Mouse (Mus musculus) liver, embryonic 14.5 days (tissue): ENCODE data around the gene Themis3. TPM values are rescaled to one million over a fixed set of nuclear protein-coding genes. Genes with fewer than 3 reads are reported as not detected.

ENCODE experiments used
- ATAC-seq: fragments of 200-750 bp; cut with Nextera tagmentation; 2 replicates; pipeline ENCODE4 v1.8.0; 2017; ENCODE audit warnings: moderate number of reproducible peaks, mild to moderate bottlenecking, moderate library complexity; ENCODE audit not compliant: insufficient read depth
- DNase-seq, 3 experiments: peaks; one replicate each; pipeline ENCODE4 v3.0.0-alpha.2; 2012 to 2013; ENCODE audit warnings: low read depth in 3 of 3, low spot score in 3 of 3
- H3K27ac ChIP-seq: fragments of 300-500 bp; sonication (generic); 2 replicates; pipeline ENCODE4 v1.5.1; 2014; ENCODE audit warnings: moderate library complexity, mild to moderate bottlenecking, control low read depth, inconsistent platforms
- H3K27me3 ChIP-seq: fragments of 300-500 bp; sonication (generic); 2 replicates; pipeline ENCODE4 v1.6.1; 2014; ENCODE audit warnings: mild to moderate bottlenecking, low read length, moderate library complexity; ENCODE audit not compliant: control insufficient read depth, insufficient read depth
- H3K36me3 ChIP-seq: fragments of 300-500 bp; sonication (generic); replicated peaks from 2 replicates; pipeline ENCODE4 v1.6.1; 2014; ENCODE audit warnings: low read depth; ENCODE audit not compliant: control insufficient read depth, insufficient read depth
- H3K4me1 ChIP-seq, 2 experiments: fragments of 200-500 bp in 1 of 2; fragments of 300-500 bp in 1 of 2; sonication (generic) in 1 of 2; replicated peaks; 2 replicates each; pipeline ENCODE4 v1.6.1; 2012 to 2014; ENCODE audit warnings: antibody characterized with exemption in 1 of 2, inconsistent platforms in 1 of 2, low read length in 1 of 2; ENCODE audit not compliant: control insufficient read depth in 2 of 2, insufficient read depth in 2 of 2
- H3K4me2 ChIP-seq: fragments of 300-500 bp; sonication (generic); 2 replicates; pipeline ENCODE4 v1.6.1; 2014; ENCODE audit warnings: low read depth, mild to moderate bottlenecking, control low read depth, moderate library complexity
- H3K4me3 ChIP-seq, 2 experiments: fragments of 200-500 bp in 1 of 2; fragments of 300-500 bp in 1 of 2; sonication (generic) in 1 of 2; 2 replicates each; pipeline ENCODE4 v1.5.1; 2012 to 2014; ENCODE audit warnings: low read depth in 2 of 2, low read length in 2 of 2, mild to moderate bottlenecking in 2 of 2, control low read depth in 1 of 2, inconsistent platforms in 1 of 2, moderate library complexity in 1 of 2; ENCODE audit not compliant: insufficient read depth in 1 of 2
- H3K9ac ChIP-seq: fragments of 300-500 bp; sonication (generic); replicated peaks from 2 replicates; pipeline ENCODE4 v1.6.1; 2014; ENCODE audit warnings: mild to moderate bottlenecking, control low read depth, moderate library complexity
- H3K9me3 ChIP-seq: fragments of 300-500 bp; sonication (generic); 2 replicates; pipeline ENCODE4 v1.6.1; 2016; ENCODE audit warnings: low read length, mixed read lengths; ENCODE audit not compliant: control insufficient read depth
- CTCF ChIP-seq: IDR thresholded peaks from 2 replicates; pipeline ENCODE4 v1.5.1; 2016; ENCODE audit warnings: antibody characterized with exemption, low read depth, control low read depth
- EP300 ChIP-seq: IDR thresholded peaks from 2 replicates; pipeline ENCODE4 v1.6.1; 2016; ENCODE audit warnings: antibody characterized with exemption, low read depth
- WGBS: fragments of 180-500 bp; shearing (Covaris S2); extraction: QIAGEN DNeasy Blood & Tissue Kit; methylation state at CpG from one replicate; pipeline ENCODE4 v1.1.7; 2014; ENCODE audit not compliant: insufficient replicate concordance; 5-methylcytosine and 5-hydroxymethylcytosine counted together
- polyA plus RNA-seq, 2 experiments: library from polyadenylated mRNA; depleted of rRNA in 1 of 2; stranded (reverse) in 1 of 2; unstranded in 1 of 2; fragments of >200 nt; fragmentation: Nextera tagmentation in 1 of 2; extraction: Ambion mirVana in 1 of 2; gene quantifications; 2 replicates each; pipeline versions ENCODE4 v1.2.1 to v1.2.3; 2012 to 2014

Gene Themis3
- polyA plus RNA-seq, 2 experiments, result not detected

- no peak overlapping the region for H3K4me3 ChIP-seq
- no peak for TF ChIP-seq CTCF
- no peak for TF ChIP-seq EP300
These were observed 10.5 kb upstream of the Themis3 start for GRCm38 (mm10) chr17:66604931-66605330.

GRCm38 (mm10) chr17:66601171-66601570 is 6.8 kb upstream of the Themis3 start:
- Histone ChIP-seq H3K9me3 (no peaks in the 10 kb centered on the region), H3K27me3 (no peaks in the 10 kb centered on the region), H3K36me3 (no peaks in the 10 kb centered on the region), H3K4me3 (no peak overlapping the region), H3K4me2 (no peak overlapping the region), H3K9ac (no peak overlapping the region), H3K27ac (no peak overlapping the region), H3K4me1 (no peaks in the 10 kb centered on the region)
- DNase-seq, result no peak
- ATAC-seq, result no peak
- TF ChIP-seq CTCF (no peak), EP300 (no peak)
- 73% methylated on average over 2 of the region's 2 CpGs for WGBS

More at GRCm38 (mm10) chr17:66604931-66605330, 10.5 kb upstream of the Themis3 start:
- H3K27ac ChIP-seq, result no peak overlapping the region
- no peaks in the 10 kb centered on the region for H3K36me3 ChIP-seq
- no peak overlapping the region for H3K9ac ChIP-seq
- no peaks in the 10 kb centered on the region for H3K9me3 ChIP-seq
- no peak for DNase-seq
- no peaks in the 10 kb centered on the region for H3K4me1 ChIP-seq
- H3K4me2 ChIP-seq, result no peak overlapping the region
- 48% methylated on average over 5 of the region's 5 CpGs for WGBS
- no peaks in the 10 kb centered on the region for H3K27me3 ChIP-seq
- no peak for ATAC-seq

GRCm38 (mm10) chr17:66595867-66596266 is 1.4 kb upstream of the Themis3 start:
- H3K27ac ChIP-seq, result no peak overlapping the region
- DNase-seq (no peak), ATAC-seq (no peak)
- 34% methylated on average over 3 of the region's 3 CpGs for WGBS
- no peaks in the 10 kb centered on the region for H3K9me3 ChIP-seq
- TF ChIP-seq CTCF, result no peak
- no peak for TF ChIP-seq EP300
- no peaks in the 10 kb centered on the region for H3K27me3 ChIP-seq
- H3K4me2 ChIP-seq, result no peak overlapping the region
- no peak overlapping the region for H3K9ac ChIP-seq
- no peaks in the 10 kb centered on the region for H3K36me3 ChIP-seq
- no peak overlapping the region for H3K4me3 ChIP-seq
- H3K4me1 ChIP-seq, result no peaks in the 10 kb centered on the region

- TF ChIP-seq CTCF (no peak), EP300 (no peak)
- Histone ChIP-seq H3K4me1 (no peaks in the 10 kb centered on the region), H3K27me3 (no peaks in the 10 kb centered on the region), H3K4me2 (no peak overlapping the region), H3K9ac (no peak overlapping the region), H3K36me3 (no peaks in the 10 kb centered on the region), H3K4me3 (no peak overlapping the region), H3K27ac (no peak overlapping the region), H3K9me3 (no peaks in the 10 kb centered on the region)
- no peak for ATAC-seq
- no peak for DNase-seq
These were observed 835 bp upstream of the Themis3 start for GRCm38 (mm10) chr17:66595256-66595655.

GRCm38 (mm10) chr17:66590353-66591075 is 3.9 kb downstream of the Themis3 start:
- H3K4me2 ChIP-seq, result no peak overlapping the region
- no peak for DNase-seq
- TF ChIP-seq CTCF (no peak), EP300 (no peak)
- no peak overlapping the region for H3K9ac ChIP-seq
- H3K27me3 ChIP-seq, result no peaks in the 10 kb centered on the region
- H3K36me3 ChIP-seq, result no peaks in the 10 kb centered on the region
- H3K4me1 ChIP-seq, result no peaks in the 10 kb centered on the region
- H3K27ac ChIP-seq, result no peak overlapping the region
- H3K9me3 ChIP-seq, result no peaks in the 10 kb centered on the region
- no peak overlapping the region for H3K4me3 ChIP-seq
- ATAC-seq, result no peak
- WGBS, result 48% methylated on average over 9 of the region's 9 CpGs
